Mouse (Mus musculus) retina, postnatal 1 day (tissue): Measurements from ENCODE around the gene Cryba2.

Source experiments
- DNase-seq: peaks from one replicate; pipeline ENCODE4 v3.0.0-alpha.2; 2012

The Cryba2 gene

DNA sequence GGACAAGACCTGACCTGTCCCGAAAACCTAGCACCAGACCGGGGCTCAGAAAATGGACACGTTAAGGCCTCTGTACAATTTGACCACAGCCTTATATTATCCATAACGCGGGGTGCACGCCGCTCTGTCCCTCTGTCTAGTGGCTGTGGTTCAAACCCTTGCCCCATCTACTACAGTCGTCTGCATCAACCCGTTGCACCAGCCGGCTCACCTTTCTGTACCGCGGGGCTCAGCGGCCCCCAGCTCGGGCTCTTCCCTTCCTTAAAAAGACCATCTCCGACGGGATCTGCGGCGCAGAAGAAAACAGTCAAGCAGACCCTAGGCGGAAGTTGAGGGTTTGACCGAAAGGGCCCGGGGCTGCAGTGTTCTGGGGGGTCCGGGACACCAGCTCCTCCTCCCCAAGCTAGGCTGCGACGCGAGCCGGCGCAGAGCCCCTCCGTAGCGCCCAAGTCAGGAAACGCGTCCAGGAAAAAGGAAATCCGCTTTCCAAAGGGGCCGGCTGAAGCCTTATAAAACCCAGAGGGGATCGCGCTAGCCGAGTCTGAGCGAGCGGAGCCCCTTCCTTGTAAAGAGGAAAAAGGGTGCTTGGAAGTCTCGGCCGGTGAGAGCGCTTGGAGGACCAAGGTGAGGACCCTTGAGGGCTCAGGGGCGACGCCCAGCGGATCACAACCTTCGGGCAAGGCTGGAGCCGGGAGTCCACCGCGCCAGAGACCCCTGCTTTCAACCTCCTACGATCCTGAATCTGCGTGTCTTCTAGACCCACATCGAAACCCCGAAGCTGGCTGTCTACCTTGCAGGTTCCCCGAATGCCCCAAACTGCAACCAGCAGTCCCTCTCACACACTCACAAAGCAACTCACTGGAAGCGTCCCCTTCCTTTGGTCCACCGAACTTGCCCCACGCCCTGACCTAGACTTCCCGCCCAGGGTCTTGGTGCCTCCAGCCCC, 8.5 kb downstream of the Cryba2 start:
- DNase-seq, result no peak

DNA sequence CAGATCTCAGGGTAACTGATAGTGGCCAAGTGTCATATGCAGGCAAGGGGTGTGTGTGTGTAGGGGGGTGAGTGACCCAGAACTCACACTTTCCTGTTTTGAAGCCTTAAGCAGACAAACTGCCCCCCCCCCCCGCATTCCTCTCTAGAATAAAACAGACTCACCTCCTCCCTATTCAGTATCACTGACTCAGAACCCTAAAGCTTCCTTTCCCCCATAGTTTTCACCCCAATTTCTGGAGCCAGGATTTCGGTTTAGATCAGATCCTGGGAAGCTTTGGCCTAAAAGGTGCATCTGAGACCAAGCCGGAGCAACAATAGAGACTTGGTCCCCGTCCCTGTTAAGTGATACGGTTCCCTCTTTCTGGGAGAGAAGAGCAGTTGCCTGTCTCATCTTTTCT, 9.5 kb downstream of the Cryba2 start:
- DNase-seq, result no peak

DNA sequence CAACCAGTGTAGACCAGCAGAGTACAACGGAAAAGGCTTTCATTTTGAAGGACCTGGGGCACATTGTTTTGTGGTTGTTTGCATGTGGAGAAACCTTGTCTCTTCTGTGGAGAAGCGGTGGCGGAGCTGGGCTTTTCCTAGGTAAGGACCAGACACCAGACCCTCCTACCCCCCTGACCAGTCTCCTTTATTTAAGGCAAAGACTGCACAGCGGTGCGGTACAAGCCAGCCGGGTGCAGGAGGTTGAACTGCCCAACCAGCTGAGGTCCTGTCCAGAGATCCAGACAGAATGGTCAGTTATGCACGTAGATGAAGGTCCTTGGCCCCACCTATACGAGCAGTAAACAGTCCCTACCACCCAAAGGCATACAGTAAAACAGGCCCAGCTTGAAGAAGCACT, 10.1 kb downstream of the Cryba2 start:
- no peak for DNase-seq

DNA sequence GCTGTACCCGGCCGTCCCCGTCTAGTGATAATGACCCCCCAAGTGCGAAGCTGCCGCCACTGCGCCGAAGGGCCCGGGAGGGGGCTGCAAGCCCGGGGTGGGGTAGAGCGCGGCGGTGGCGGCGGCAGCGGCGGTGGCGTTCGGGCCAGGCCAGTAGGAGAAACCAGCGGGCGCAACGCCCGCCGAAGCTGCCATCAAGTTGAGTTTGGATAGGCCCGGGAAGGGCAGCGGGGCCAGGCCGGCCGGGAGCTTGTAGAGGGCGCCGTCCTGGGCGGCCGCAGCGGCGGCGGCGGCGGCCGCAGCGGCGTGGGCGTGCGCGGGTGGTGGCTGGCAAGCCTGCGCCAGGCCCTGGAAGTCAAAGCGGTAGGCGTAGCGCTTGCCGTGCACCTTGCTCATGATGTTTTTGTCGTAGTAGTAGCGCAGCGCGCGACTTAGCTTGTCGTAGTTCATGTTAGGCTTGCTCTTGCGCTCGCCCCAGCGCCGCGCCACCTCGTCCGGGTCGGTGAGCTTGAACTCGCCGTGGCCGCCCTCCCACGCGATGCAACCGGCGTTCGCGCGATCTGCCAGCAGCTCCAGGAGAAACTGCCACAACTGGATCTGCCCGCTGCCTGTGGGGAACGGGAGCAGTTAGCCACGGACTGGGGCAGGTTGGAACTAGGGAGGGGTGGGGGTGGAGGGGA, 10.7 kb downstream of the Cryba2 start:
- no peak for DNase-seq

DNA sequence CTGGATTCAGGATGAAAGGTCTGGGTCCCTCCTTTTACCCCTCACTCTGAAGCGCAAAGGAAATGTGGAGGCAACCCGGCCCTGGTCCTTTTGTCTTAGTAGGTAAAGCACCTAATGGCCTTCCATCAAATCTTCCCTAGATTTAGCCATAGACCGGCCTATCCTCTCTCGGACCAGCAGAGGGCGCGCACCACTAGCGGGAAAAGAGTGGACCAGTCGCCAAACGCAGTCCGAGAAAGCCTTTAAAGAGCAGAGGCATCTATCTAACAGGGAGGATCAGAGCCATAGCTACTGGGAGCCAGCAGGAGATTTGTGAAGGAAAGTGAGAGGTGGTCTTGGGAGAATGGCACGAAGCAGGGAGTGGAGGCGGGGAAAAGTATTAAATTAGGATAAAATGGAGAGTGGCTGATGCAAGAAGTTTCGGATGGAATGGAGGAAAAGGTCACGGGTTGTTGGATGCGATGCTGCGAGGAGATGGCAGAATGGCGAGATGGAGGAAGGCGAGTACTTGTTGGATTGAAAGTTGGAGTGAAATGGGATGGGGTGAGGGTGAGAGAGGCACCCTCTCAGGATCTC, 12.1 kb downstream of the Cryba2 start:
- peak; percentile 83 for DNase-seq

DNA sequence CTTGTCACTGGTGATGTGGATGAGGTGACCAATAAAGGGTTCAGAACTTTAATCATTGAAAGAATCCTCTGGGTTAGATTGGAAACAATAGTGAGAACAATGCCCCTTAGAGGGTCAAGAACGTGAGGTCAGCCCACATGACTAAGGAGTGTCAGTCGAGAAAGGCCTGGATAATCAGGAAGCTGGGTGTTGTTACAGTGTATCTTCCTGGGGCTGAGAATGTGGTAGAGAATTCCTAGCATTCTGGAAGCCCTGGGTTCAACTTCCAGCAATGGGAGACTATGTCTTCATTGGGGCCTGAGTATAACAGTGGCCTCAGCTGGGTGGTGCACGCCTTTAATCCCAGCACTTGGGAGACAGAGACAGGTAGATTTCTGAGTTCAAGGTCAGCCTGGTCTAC, 15.7 kb downstream of the Cryba2 start:
- no peak for DNase-seq

DNA sequence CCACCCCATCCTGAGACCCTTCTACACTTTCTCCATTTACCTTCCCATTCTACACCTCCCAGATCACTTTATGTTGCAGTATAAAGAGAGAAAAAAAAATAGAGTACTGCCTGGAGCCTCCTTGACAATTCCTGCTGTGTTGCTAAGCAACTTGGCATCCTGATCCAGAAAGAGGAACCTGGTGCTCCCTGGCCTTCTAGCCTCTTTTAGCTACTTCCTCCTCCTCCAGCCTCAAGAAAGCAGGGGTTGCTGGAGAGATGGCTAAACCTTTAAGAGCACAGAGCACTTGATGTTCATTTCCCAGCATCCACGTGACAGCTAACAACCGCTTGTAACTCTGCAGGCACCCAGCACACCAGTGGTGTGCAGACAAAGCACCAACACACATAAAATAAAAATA, 20.7 kb downstream of the Cryba2 start:
- DNase-seq, result no peak

DNA sequence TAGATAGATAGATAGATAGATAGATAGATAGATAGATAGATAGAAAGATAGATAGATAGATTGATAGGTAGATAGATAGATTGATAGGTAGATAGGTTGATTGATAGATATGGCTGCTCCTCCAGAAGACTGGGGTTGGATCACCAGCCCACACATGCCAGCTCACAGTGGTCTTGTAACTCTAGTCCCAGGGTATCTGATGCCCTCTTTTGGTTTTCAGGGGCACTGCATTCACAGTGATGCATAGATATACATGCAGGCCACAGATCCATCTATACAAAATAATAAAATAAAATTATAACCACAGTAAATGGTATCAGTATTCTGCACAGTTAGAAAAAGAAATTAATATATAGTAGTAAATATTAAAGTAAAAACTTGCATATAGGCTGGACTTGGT, 31.2 kb downstream of the Cryba2 start:
- no peak for DNase-seq

DNA sequence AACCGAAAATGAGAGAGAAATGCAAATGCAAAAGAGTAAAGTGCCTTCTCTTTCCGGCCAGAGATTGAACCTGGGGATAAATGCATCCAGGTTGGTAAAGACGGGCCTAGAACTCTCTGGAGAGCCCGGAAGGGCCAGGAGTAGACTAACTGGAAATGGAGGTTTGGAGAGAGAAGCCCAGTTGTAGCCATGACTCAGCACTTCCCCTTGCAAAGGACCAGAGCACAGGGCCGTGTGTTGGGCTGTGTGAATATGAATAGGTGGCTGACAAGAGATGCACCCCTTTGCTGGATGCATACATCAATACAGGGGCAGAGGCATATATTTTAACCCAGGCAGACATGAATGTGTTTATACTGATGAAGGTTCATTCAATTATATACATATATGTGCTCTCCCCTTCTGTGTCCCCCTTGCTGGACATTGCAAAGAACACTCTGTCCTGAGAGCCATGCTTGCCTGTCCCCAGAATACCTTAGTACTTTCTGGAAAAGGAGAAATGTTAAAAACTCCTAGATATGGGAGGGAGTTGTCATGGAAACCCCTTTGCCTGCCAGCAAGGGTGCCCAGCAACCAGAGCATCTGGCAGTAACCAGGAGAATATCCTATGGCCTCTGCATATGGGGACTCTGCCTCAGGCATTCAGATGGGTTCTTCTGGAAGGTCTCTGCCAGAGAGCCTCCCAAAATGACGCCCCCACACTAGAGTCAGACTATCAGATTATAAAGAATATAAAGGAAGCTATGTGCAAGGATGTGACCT, 33.5 kb downstream of the Cryba2 start:
- DNase-seq, result no peak

DNA sequence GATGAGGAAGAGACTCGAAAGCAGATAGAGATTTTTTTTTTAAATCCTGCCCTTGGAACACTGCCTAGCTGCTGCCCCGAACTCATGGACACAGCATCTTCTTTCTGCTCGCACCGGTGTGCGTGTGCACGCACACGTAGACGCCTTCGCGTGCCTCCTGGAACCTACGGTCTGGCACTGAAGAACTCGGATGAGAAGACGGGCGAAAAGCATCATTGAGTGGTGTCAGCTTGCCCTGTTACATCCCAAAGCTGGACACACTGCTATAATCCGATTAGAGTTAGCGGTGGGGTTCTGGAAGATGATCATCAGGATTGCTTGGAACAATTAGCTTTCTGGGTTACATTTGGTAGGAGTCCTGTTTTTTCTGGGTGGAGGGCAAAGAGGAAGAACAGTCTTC, 34.1 kb downstream of the Cryba2 start:
- DNase-seq, result peak; percentile 55

DNA sequence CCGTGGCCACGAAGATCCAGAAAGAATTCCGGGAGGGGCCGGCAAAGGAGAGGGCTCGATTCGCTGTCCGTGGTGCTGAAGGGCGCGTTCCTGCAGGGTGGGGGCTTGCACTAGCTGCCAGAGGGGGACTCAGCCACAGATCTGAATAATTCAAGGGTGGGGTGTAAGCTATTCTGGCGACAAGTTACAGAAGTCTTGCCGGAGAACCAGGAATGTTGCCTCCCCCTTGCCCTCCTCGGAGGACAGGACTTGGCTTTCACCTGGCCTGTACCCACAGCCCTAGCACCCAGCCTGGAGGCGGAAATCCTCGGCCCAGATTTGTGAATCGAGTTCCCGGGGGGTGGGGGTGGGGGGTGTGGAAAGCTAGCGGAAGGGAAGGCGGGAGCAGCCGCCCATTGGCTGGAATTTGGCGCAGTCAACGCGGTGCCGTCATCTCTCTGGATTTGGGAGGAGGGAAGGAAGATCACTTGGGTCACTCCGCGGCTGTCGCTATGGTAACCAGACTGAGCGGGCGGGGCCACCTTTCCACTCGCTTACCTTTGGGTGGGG, 34.7 kb downstream of the Cryba2 start:
- DNase-seq, result peak; percentile 92

DNA sequence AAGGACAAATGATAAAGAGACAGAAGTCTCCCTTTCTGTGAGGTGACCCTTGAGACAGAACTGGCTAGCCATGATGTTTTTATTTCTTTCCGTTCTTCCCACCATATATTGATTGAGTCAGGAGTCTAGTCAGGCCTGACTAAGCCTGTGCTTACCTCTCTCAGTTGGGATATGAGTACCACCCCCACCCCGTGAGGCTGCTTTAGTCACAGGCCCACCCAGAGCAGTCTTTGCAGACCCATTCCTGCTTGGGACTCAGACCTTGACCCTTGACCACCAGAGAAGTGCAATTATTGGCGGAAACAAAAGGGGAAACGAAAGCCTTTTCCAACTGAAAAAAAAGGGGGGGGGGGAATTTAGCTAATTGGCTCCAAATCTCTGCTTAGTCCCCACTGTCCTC, 35.3 kb downstream of the Cryba2 start:
- no peak for DNase-seq

DNA sequence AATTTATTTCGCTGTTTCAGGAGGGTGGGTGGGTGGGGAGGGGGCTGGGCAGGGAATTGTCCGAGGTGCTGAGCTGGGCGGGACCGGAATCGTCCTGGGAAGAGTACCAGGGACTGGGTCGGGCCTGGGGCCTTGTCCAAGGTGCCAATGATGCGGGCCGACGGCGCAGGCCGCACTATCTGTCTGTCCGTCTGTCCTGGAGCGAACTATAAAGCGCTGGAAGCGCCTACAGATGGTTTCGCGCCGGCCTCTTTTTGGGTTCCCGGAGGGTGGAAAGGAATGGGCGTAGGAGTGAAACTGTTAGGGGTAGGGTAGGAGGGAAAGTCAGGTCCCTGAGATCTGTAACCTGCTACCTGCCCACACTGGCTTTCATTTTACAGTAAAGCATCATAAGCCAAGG, 35.7 kb downstream of the Cryba2 start:
- DNase-seq, result no peak

DNA sequence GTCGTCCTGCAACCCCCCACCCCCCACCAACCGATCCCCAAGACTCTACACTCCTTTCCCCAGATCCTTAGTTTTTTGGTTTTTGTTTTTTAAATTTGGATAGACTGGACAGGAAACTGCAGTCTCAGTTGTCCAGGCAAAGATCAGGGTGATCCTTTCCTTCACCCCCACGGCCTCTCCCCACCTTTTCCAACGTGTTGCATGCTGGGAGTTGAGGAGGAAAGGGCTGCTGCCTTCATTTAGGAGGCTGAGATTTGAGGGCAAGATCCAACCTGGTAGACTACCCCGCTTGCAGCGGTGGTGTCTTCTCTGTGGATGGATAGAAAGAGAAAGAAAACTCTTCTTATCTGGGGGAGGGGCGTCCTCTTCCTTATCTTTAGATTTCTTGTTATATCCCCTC, 36.2 kb downstream of the Cryba2 start:
- DNase-seq, result no peak

DNA sequence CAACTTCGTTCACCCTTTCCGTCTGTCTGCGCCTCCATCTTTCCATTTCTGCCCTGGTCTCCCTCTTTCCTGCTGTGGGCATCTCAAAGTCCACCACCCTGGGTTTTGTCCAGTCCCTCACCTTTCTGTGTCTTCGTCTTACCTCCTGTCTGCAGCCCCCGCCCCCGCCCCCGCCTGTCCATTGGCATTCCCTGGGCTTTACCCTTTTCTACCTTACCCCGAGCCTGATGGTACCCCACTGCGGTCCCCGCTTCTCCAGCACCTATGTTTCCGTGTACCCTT, 36.6 kb downstream of the Cryba2 start:
- DNase-seq, result no peak

DNA sequence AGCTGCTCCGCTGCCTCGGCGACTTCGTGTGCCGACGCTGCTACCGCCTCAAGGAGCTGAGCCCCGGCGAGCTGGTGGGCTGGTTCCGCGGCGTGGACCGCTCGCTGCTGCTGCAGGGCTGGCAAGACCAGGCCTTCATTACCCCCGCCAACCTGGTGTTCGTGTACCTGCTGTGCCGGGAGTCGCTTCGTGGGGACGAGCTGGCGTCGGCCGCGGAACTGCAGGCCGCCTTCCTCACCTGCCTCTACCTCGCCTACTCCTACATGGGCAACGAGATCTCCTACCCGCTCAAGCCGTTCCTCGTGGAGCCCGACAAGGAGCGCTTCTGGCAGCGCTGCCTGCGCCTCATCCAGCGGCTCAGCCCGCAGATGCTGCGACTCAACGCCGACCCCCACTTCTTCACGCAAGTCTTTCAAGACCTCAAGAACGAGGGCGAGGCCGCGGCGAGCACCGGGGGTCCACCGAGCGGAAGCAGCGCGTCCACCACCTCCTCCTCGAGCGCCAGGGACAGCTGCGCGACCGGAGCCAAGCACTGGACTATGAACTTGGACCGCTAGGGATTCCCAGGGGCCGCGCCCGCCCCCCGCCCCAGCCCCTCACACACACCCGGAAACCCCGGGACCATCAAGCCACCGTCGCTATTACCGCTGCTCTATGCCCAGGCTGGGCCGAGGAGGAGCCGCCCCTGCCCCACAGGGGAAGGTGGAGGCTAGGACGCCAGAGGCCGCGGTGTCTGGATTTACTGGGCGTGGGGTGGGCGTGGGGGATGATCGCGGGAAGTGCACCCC, 37.1 kb downstream of the Cryba2 start:
- DNase-seq, result peak; percentile 46

DNA sequence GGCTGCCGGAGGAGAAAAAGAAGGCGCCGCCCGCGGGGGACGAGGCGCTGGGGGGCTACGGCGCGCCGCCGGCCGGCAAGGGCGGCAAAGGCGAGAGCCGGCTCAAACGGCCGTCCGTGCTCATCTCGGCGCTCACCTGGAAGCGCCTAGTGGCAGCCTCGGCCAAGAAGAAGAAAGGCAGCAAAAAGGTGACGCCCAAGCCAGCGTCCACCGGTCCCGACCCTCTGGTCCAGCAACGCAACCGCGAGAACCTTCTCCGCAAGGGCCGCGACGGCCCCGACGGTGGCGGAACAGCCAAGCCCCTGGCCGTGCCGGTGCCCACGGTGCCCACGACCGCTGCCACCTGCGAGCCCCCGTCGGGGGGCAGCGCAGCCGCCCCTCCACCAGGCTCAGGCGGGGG, 37.8 kb downstream of the Cryba2 start:
- DNase-seq, result no peak

DNA sequence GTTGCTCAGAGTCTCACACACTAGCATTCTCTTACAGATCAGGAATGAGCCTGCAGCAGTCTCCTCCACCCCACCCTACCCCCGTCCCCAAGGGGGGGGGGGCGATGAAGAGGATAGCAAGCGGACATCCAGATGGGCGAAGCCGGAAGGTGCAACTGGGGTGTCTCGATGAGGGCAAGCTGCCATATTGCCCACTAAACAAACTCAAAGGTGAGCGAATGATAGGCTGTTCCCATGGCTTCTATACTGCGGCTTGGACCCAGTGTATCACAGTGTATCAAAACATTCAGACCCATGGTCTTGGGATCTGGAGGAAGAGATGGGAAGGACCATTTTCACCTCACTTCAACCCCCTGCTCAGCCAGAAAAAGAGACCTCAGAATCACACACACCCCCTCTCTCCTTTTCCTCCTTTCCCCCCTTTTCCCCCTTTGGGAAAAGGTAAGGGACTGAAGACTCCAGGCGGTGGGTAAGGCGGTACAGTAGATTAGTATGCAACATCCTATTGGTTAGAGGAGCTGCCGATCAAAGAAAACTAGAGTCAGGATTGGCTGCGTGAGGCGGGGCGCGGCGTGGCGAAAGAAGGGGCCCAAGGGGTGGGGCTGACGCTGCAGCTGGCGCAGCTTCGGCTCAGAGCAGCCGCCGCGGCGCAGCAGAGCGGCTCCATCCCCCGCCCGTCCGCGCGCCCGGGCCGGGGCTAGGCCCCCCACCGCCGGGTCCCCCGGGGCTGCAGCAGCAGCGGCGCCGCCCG, 38.5 kb downstream of the Cryba2 start, which contains the start of gene Cdk5r2:
TSS of gene Cdk5r2 (plus strand) at position 629 of the 751 bp plus-strand sequence.
- peak; percentile 98 for DNase-seq

DNA sequence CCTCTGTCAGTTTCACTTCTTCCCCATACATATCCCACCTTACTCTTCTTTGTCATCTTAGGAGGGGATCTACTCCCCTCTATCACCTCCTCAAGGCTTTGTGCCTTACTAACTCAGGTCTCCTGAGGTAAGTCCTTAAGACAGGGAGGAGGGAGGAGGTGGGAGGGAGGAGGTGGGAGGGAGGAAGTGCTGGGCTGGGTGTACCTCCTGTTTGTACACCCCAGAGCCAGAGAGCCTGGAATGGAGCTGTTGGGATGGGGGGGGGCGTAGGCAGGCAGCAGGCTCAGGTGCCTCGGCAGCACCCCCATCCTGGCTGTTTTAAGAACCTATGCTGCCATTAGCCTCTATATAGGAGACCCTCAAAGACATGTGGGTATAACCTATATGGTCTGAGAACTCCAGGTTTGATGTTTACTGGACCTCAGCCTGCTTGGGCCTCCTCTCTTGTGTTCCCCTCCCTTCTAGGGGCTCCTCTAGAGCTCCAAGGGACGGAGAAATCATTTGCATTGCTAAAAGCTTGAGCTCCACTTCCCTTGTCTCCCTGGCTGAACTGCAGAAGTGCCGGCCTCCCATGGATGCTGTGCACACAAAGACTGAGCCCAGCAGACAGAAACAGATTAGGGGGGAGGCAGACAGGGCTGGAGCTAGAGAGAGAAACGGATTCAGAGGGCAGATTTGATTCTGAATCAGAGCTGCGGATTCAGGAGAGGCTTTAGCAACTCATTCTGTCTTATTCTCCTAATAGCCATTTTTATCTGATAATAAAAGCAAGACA, 41.8 kb downstream of the Cryba2 start:
- peak; percentile 7 for DNase-seq

DNA sequence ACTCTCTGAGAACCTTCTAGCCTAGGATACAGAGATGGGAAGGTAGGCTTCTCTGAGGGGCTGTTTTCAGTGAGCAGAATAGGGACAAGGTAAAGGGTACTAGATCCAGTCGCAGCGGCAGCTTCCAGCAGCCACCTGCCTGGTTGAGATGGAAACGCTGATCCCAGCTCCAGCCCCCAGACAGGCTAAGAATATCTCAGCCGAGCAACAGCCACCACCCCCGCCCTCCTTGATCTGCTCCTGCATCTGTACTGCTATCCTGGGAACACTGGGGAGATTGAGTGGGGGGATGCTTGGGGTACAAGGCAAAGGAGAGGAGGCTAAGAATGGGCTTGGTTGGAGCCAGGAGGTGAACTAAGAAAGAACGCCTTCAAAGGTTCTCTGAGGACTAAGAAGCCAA, 42.7 kb downstream of the Cryba2 start:
- DNase-seq, result peak; percentile 15

DNA sequence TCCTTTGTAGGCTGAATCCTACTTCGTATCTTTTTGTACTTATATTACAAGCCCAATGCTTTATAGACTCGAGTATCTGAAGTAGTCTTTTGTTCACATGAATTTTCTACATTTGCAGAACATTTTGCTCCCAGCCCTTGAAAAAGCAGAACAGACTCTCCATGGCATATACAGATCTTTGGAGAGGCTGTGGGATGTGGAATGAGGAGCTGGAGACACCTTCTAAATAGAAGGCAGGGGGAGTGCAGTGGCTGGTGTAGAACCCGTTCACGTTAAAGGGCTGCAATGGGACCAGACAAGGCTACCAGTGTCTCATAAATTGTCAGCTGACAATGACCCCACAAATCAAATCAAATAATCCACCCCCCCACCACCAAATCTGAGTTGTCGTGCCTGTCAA, 44.0 kb downstream of the Cryba2 start:
- DNase-seq, result no peak
